Mouse (Mus musculus): Measurements from ENCODE around the gene A1bg.

The A1bg gene

DNA sequence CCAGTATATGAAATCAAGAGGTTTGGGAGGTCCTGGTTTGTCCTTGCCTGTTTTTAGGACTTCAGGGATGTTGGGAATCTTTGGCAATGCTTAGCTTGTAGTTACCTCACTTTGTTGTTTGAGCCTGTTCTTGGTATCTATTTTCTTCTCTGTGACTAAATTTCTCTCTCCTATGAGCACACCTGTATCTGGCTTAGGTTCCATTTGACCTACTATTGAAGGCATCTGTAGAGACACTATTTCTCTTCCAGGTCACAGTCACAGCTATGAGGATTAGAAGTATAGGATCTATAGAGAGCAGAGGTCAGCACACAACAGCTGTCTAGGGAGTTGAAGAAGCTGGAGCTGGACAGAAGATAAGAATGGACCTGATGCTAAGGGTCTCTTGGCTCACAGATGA, at the start of gene A1bg:
TSS of gene A1bg (minus strand) at position 101 of the 400 bp plus-strand sequence.
- DNase-seq (ENCODE audit: low spot score): no peak

DNA sequence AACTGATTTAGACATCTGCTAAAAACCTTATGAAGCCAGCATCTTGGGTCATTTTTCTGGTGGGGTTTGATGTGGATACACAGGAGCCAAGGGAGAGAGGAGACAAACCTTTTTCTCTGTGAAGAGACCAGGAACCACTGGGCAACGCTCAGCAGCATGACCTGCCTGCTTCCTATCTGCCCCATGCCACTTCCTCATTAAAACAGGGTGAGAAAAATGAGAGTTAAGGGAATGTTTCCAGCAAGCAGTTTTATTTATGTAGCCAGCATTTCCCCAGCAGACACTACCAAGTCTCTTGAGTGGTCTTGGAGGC, 45.7 kb upstream of the A1bg start:
- no peak for DNase-seq (ENCODE audit: low spot score)

- no peak for DNase-seq (ENCODE audit: low spot score)
These were observed 45.2 kb upstream of the A1bg start for GRCm38 (mm10) chr15:60967841-60968548.

- DNase-seq (ENCODE audit: low spot score): no peak
These were observed 2.9 kb upstream of the A1bg start for GRCm38 (mm10) chr15:60925686-60926085.

GRCm38 (mm10) chr15:60903763-60904697, 18.8 kb downstream of the A1bg start:
- DNase-seq (ENCODE audit: low spot score): no peak

- DNase-seq (ENCODE audit: low spot score): no peak
These were observed 24.4 kb downstream of the A1bg start for GRCm38 (mm10) chr15:60898187-60898965.

GRCm38 (mm10) chr15:60896040-60896439, 26.8 kb downstream of the A1bg start:
- no peak for DNase-seq (ENCODE audit: low spot score)

- no peak for DNase-seq (ENCODE audit: low spot score)
These were observed 29.8 kb downstream of the A1bg start for GRCm38 (mm10) chr15:60892976-60893463.

- no peak for DNase-seq (ENCODE audit: low spot score)
These were observed 34.1 kb downstream of the A1bg start for GRCm38 (mm10) chr15:60888724-60889123.

GRCm38 (mm10) chr15:60875721-60876120, 47.1 kb downstream of the A1bg start:
- no peak for DNase-seq (ENCODE audit: low spot score)

DNA sequence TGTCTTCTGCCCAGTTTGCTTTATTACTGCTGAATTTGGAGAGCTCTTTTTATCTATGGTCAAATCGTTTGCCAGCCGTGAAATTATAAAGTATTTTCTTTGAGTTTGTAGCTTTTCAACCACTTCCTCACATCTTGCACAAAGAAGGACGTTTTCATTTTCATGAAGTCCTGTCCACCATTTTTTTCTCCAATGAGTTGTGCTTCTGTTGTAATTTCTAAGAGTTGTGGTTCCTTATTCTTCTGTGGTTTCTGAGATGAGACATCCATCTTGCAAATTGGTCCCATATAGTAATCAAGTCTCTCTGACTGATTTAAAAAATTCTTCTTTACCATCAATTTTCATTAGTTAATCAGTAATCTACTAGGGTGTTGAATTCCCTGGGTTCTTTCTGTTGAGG, 60.4 kb downstream of the A1bg start:
- DNase-seq (ENCODE audit: low spot score): no peak

DNA sequence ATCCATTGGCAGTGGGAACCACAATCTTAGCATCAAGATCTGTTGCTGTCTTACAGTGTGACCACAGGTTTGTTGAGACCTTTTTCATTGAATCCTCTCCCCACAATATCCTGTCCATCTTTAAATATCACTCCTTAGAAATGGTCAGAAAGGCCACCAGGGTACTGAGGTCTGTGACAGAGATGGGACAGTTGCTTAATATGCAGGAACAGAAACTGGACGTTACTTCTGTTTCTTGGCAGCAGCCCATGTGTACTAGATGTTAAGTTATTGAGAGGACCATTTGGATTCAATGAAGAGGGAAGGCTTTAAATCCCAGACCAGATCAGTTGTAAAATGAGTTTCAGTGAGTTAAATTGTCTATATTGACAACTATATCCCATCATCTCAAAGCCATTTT, 67.7 kb downstream of the A1bg start:
- no peak for DNase-seq (ENCODE audit: low spot score)

GRCm38 (mm10) chr15:60854151-60854550, 68.7 kb downstream of the A1bg start:
- DNase-seq (ENCODE audit: low spot score): no peak

- DNase-seq (ENCODE audit: low spot score): peak; percentile 54
These were observed 69.4 kb downstream of the A1bg start, which contains the start of gene Fam84b for GRCm38 (mm10) chr15:60853231-60853999. Fam84b (minus strand) TSS chr15:60853778.

- no peak for DNase-seq (ENCODE audit: low spot score)
These were observed 74.2 kb downstream of the A1bg start for GRCm38 (mm10) chr15:60848630-60849029.
